Mouse (Mus musculus) cortical plate, adult 2 months (tissue): Measurements from ENCODE around the gene Cyth3.

Experiments
- CTCF ChIP-seq: fragments of 200-500 bp; IDR thresholded peaks from 2 replicates; pipeline ENCODE4 v1.5.1; 2011; ENCODE audit warnings: mild to moderate bottlenecking, control low read depth, low read length; ENCODE audit not compliant: insufficient read depth; ENCODE audit errors: extremely low read depth
- POLR2A ChIP-seq: fragments of 200-500 bp; IDR thresholded peaks from 2 replicates; pipeline ENCODE4 v1.6.1; 2011; ENCODE audit warnings: mild to moderate bottlenecking, low read length, control low read depth; ENCODE audit not compliant: insufficient read depth; ENCODE audit errors: extremely low read depth

DNA sequence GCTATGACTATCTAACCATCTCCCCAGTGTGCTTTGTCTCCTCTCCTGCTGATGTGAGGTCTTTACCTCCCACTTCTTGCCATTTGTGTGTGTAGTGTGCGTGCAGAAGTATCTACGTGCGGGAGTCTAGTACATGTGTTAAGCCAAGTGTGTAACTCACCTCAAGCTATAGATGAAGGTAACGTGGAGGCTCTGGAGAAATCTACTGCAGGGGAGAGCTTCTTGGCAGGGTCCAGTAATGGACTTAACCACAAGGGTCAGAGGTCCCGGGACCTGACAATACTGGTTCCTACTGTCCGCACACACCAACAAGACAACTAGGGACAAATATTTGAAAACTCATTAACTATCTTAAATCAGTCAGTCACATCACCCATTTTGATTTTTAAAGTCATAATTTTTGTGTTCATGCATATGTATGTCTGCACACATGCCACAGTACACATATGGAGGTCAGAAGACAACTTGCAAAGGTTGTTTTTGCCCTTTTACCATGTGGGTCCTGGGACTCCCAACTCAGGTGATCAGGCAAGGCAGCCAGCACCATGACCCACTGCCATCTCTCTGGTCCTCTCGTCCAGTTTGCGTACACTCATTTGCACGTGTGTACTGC, 133.4 kb downstream of the Cyth3 start:
- no peak for TF ChIP-seq POLR2A
- no peak for TF ChIP-seq CTCF
